Mouse (Mus musculus): ENCODE results near the gene Gpr84.

The Gpr84 gene

GRCm38 (mm10) chr15:103310365-103310910 is at the start of gene Gpr84:
Gpr84 (minus strand) TSS chr15:103310612.
- no peak for DNase-seq (ENCODE audit: low spot score in 2 of 2)

DNA sequence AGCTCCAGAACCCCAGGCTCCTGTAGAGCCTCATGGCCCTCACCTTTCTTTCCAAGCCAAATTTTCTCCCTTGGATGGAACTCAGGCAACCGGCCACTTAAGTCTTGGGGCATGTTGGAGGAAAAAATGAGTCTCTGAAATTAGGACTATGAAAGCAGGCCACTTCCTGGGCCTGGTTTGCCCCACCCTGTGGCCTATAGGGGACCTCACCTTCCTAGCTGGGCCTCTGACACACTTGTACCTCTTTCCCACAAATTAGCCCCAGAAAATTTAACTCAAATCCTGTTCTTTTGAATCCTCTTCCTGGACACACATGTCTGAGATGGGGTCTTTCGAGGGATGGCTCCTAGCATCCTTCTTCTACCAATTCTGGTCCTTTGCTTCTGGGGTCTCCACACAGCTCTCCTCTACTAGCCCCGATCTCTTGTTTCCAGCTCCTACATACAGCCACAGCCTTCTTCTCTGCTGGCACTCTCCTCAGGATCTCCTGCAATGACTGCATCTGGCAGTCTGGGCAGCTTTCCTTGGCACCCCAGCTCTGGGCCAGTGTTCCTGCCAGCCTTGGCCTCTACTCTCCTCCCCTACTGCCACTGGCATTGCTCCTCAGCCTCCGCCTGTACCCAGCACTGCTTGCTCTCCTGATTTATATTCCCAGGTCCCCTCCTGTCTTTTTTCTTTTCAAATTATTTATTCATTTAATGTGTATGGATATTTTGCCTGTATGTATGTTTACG is 49.6 kb upstream of the Gpr84 start:
- no peak for DNase-seq (ENCODE audit: low spot score in 2 of 2)

DNA sequence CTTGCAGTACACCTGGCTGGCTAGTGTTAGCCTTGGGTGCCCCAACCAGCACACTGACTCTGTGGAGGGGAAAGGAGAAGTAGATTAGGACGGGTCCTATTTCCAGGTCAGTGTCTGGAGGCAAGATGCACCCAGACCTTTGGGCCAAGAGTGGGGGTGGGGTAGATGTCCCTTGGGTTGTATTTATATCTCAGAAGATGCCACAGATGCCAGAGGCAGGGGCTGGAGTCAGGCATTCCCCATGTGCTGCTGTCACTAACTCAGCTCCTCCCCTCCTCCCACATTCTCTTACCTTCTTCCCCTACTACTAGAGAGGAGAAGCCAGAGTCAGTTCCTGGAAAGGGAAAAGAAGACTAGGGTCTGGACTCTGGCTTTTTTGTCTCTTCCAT is 48.7 kb upstream of the Gpr84 start:
- no peak for DNase-seq (ENCODE audit: low spot score in 2 of 2)

- no peak for DNase-seq (ENCODE audit: low spot score in 2 of 2)
Observed at GRCm38 (mm10) chr15:103358278-103359121, 48.1 kb upstream of the Gpr84 start.

DNA sequence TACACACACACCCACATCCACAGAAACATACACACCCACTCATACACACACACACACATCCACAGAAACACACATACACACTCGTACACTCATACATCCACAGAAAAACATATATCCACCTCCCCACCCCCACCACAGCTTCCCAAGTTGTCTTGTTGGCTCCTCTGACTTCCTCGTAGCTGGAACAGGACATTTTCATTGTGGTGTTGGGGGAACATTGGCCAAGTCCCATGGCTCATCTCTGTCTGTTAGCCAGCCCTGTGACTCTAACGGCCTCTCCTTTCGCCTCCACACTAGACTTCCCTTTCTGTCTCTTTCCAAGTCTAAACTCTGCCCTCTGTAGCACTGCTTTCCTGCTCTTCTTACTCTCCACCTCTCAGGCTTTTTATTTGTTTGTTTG is 47.4 kb upstream of the Gpr84 start:
- no peak for DNase-seq (ENCODE audit: low spot score in 2 of 2)

- DNase-seq (ENCODE audit: low spot score in 2 of 2), result no peak
Observed at GRCm38 (mm10) chr15:103356130-103356529, 45.7 kb upstream of the Gpr84 start.

- no peak for DNase-seq (ENCODE audit: low spot score in 2 of 2)
Observed at GRCm38 (mm10) chr15:103355420-103355819, 45.0 kb upstream of the Gpr84 start.

DNA sequence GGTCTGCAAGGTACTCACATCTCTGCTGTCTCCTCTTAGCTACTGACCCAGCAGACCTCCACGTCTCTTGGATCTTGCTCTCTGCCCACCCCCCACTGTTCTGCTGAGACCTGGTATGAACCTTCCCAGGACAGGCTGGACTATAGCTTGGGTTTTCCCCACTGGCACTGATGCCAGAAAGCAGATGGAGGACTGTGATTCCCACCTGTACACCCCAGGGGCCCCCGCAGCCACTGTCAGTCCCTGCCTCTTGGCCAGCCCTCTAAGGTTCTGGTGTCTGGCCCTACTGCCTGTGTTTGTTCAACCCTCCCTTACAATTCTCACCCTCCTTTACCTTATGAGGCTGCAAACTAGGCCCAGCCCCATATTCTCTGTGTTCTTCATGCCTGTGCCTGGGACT is 44.3 kb upstream of the Gpr84 start:
- no peak for DNase-seq (ENCODE audit: low spot score in 2 of 2)

GRCm38 (mm10) chr15:103353511-103354256 is 43.3 kb upstream of the Gpr84 start:
- no peak for DNase-seq (ENCODE audit: low spot score in 2 of 2)

GRCm38 (mm10) chr15:103352856-103353255 is 42.4 kb upstream of the Gpr84 start:
- no peak for DNase-seq (ENCODE audit: low spot score in 2 of 2)

GRCm38 (mm10) chr15:103347275-103347684 is 36.9 kb upstream of the Gpr84 start:
- DNase-seq (ENCODE audit: low spot score in 2 of 2), result peak in 1 of 2 experiments; percentile 63

GRCm38 (mm10) chr15:103345789-103346188 is 35.4 kb upstream of the Gpr84 start:
- no peak for DNase-seq (ENCODE audit: low spot score in 2 of 2)

GRCm38 (mm10) chr15:103343556-103343955 is 33.1 kb upstream of the Gpr84 start:
- DNase-seq (ENCODE audit: low spot score in 2 of 2), result no peak

GRCm38 (mm10) chr15:103343008-103343407 is 32.6 kb upstream of the Gpr84 start:
- no peak for DNase-seq (ENCODE audit: low spot score in 2 of 2)

DNA sequence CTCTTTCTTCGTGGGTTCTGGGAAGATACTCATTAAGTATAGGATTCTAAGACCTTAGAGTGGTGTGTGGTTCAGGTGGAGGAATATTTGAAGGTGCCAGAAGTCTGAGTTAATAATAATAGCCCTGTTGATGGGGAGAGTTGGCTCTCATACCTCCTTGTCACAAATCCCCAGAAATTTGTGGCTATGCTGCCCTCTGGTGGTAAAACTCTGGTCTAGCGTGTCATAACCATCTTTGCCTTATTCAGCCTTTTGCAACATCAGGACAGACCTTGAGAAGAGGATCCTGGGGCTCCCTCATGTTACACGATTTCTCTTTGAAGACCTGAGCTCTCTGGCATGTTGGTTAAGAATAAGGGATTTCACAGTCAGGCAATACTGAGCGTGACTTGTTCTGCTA is 32.0 kb upstream of the Gpr84 start:
- peak; percentile 84 to 90 for DNase-seq (ENCODE audit: low spot score in 2 of 2)

DNA sequence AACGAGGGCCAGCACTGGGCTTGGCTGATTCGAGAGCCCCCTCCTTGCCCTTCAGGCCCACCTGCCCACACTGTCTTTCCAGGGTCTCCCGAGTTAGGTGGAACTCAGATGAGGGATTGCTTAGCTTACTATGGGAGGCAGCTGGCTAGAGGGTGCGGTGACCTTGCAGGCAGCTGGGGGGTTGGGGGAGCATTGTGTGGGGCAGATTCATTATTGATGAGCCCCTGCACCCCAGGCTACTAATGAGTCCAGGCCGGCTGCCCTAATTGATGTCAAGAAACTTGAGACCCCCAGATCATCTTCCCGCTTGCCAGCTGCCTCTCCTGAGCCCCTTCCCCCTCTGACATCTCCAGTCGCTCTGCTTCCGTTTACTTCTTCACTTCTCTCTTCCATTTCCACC is 31.1 kb upstream of the Gpr84 start:
- no peak for DNase-seq (ENCODE audit: low spot score in 2 of 2)

- no peak for DNase-seq (ENCODE audit: low spot score in 2 of 2)
Observed at GRCm38 (mm10) chr15:103340786-103341185, 30.4 kb upstream of the Gpr84 start.

GRCm38 (mm10) chr15:103339961-103340337 is 29.5 kb upstream of the Gpr84 start, which contains the start of gene Zfp385a:
Zfp385a (minus strand) TSS chr15:103340093.
- peak; percentile 76 to 78 for DNase-seq (ENCODE audit: low spot score in 2 of 2)

DNA sequence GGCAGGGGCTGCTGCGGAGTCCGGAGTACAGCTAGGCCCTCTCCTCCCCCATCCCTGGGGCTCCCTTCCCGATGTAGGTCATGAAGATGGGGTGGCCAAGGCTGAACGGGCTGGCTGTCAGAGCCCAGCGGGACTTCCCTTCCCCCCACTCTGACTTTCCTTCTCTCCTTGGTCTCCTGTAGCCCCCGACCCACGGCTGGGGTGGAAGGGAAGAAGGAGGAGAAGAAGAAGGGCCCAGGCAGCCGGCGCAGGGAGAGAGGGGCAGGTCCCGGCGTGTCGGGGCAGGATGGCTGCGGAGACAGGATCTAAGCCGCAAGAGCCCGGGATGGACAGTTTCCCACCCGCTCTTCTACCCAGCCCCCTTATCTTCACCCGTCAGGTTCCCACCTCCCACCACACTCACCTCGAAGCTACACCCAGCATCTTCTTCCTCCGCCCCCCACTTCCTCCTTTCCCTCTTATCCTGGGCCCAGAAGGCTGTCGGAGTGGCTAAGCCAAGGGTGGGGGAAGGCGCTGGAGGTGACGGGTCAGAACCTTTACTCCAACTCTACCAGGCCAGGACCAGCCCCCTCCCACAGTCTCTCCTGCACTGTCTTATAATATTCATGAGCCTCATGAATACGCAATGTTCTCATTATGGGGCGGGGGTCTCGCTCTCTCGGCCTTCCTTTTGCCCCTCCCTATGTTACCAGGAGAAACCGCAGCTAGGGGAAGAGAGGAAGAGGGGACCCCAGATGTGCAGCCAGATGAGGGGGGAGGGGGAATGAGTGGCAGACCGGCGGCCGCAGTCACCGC is 29.0 kb upstream of the Gpr84 start:
- no peak for DNase-seq (ENCODE audit: low spot score in 2 of 2)

DNA sequence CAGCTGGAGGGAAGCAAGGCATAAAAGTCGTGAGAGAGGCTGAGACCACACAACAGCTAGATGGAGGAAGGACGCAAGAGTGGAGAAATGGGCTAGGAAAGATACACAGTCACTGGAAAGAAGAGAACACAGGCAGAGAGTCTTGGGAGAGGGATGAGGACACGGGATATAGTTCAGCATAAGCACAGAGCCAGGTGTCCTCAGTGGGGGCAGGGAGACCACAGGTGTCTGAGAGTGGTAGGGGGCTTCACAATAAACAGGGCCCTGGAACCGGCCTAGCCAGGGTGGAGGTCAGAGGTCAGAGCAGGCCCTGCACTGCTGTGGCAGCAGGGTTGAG is 28.4 kb upstream of the Gpr84 start:
- DNase-seq (ENCODE audit: low spot score in 2 of 2), result no peak

- DNase-seq (ENCODE audit: low spot score in 2 of 2), result no peak
Observed at GRCm38 (mm10) chr15:103336996-103337667, 26.7 kb upstream of the Gpr84 start.

Data from frontal cortex, postnatal 36 days (tissue).